Mouse (Mus musculus) spleen, adult 2 months (tissue): ENCODE results near the gene Prr13. TPM values are rescaled to one million over a fixed set of nuclear protein-coding genes. Genes with fewer than 3 reads are reported as not detected.

Source experiments
- DNase-seq, 2 experiments: peaks; one replicate each; pipeline versions ENCODE4 v3.0.0 to v3.0.0-alpha.2; 2012 to 2021; ENCODE audit warnings: low spot score in 2 of 2, low read depth in 1 of 2
- H3K27ac ChIP-seq: fragments of 200-500 bp; 2 replicates; pipeline ENCODE4 v1.5.1; 2012; ENCODE audit warnings: low read length, inconsistent platforms; ENCODE audit not compliant: insufficient read depth
- H3K27me3 ChIP-seq: fragments of 200-500 bp; 2 replicates; pipeline ENCODE4 v1.6.1; 2012; ENCODE audit warnings: mild to moderate bottlenecking, moderate library complexity, low read length, inconsistent platforms; ENCODE audit not compliant: control insufficient read depth, insufficient read depth
- H3K36me3 ChIP-seq: fragments of 200-500 bp; 2 replicates; pipeline ENCODE4 v1.6.1; 2012; ENCODE audit warnings: mild to moderate bottlenecking, low read length, inconsistent platforms; ENCODE audit not compliant: control insufficient read depth, insufficient read depth
- H3K4me1 ChIP-seq: fragments of 200-500 bp; 2 replicates; pipeline ENCODE4 v1.6.1; 2011; ENCODE audit warnings: inconsistent platforms; ENCODE audit not compliant: control insufficient read depth, insufficient read depth, insufficient read length
- H3K4me3 ChIP-seq: fragments of 200-500 bp; 2 replicates; pipeline ENCODE4 v1.5.1; 2011; ENCODE audit warnings: mild to moderate bottlenecking, inconsistent platforms; ENCODE audit not compliant: insufficient read depth, insufficient read length; ENCODE audit errors: extremely low read depth
- CTCF ChIP-seq: fragments of 200-500 bp; IDR thresholded peaks from 2 replicates; pipeline ENCODE4 v1.5.1; 2011; ENCODE audit warnings: mild to moderate bottlenecking, inconsistent platforms; ENCODE audit not compliant: insufficient read depth, insufficient read length, insufficient replicate concordance; ENCODE audit errors: extremely low read depth
- POLR2A ChIP-seq: fragments of 200-500 bp; IDR thresholded peaks from 2 replicates; pipeline ENCODE4 v1.6.1; 2011; ENCODE audit warnings: low read depth, low read length, inconsistent platforms
- WGBS: fragments of 180-500 bp; shearing (Covaris S2); methylation state at CpG from one replicate; pipeline ENCODE4 v1.1.7; 2018; 5-methylcytosine and 5-hydroxymethylcytosine counted together
- polyA plus RNA-seq: library from polyadenylated mRNA; depleted of rRNA; stranded (reverse); fragments of >200 nt; gene quantifications from 2 replicates; pipeline ENCODE4 v1.2.3, GENCODE M21; 2012

Prr13 gene
- polyA plus RNA-seq, 1 experiment, result 170 TPM

DNA sequence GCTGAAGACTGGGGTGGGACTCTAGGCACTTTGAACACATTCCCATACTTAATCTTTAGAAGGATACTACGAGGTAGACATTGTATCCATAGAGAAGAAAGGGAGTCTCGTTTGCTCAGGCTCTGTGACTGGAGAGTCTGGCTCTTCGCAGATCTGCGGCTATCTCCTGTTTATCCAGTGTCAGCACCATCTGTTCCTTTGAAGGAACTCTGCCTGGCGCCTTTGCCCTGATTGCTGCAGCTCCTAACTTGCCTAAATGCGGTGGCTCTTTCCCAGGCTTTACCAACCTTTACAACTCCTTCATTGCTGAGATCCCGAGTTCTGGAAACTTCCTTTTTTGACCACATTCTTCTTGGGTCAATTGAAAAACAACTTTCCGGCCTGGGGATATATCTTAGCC, 9.5 kb upstream of the Prr13 start:
- no peak for TF ChIP-seq POLR2A
- TF ChIP-seq CTCF, result no peak
- H3K27me3 ChIP-seq, result no peaks in the 10 kb centered on the region
- H3K4me3 ChIP-seq, result no peak overlapping the region
- no peak for DNase-seq
- WGBS, result 83% methylated on average over 8 of the region's 8 CpGs
- H3K27ac ChIP-seq, result no peak overlapping the region
- no peaks in the 10 kb centered on the region for H3K36me3 ChIP-seq
- H3K4me1 ChIP-seq, result no peaks in the 10 kb centered on the region

DNA sequence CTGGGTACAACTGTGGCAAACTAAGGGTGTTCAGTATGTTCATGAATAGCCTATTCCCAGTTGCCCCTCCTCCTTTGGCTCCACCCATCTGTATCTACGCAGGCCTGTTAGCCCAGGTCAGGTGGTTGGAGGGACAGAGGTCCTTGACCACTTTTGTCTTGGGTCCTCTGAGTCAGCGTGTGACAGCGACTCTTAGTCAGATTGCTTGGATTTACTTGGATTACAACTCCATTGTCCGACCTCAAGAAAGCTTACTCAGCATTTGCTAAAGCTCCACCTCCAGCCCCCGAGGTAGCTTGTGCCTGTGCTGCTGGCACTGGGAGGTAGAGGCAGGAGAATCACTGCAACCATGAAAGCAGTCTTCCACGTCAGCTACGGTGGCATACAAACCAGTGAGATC, 7.9 kb upstream of the Prr13 start:
- no peak for TF ChIP-seq POLR2A
- no peak for TF ChIP-seq CTCF
- no peak overlapping the region for H3K4me3 ChIP-seq
- DNase-seq, result no peak
- no peaks in the 10 kb centered on the region for H3K36me3 ChIP-seq
- WGBS, result 63% methylated on average over 7 of the region's 7 CpGs
- no peak overlapping the region for H3K27ac ChIP-seq
- no peaks in the 10 kb centered on the region for H3K27me3 ChIP-seq
- no peaks in the 10 kb centered on the region for H3K4me1 ChIP-seq

DNA sequence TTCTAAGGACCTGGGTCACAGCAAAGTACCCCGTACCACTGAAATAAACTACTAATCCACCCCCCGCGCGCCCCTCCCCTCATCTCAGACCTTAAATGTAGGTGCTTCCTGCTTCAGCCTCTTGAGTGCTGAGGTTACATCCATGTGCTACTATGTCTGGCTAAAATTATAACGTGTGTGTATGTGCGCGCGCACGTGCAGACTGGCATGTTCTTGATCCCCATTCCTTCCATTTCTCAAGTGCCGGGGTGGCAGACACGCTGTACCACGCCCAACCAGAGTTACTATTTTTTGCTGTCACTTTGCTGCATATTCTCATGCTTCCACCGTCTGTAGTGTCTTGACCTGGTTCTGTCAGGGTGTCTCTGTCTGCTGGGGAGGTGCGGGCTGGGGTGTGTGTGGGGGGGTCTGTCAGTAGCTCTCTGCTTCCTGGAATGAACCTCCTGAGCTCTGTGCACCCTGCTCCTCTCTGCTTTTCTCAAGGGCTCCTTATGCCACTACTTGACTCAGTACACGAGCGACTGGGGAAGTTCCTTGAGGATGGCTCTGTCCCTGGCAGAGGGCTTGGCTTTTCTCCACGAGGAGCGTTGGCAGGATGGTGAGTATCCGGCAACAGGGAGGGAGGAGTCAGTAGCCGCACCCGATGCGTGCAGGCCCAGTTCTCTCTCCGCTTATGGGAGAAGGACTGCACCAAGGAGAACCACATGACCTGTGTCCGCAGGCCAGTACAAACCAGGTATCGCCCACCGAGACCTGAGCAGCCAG, 7.0 kb upstream of the Prr13 start:
- Histone ChIP-seq H3K36me3 (no peaks in the 10 kb centered on the region), H3K4me1 (no peaks in the 10 kb centered on the region), H3K4me3 (no peak overlapping the region), H3K27ac (no peak overlapping the region), H3K27me3 (no peaks in the 10 kb centered on the region)
- TF ChIP-seq POLR2A (no peak), CTCF (no peak)
- no peak for DNase-seq
- whole genome bisulfite sequencing, result 89% methylated on average over 26 of the region's 26 CpGs

DNA sequence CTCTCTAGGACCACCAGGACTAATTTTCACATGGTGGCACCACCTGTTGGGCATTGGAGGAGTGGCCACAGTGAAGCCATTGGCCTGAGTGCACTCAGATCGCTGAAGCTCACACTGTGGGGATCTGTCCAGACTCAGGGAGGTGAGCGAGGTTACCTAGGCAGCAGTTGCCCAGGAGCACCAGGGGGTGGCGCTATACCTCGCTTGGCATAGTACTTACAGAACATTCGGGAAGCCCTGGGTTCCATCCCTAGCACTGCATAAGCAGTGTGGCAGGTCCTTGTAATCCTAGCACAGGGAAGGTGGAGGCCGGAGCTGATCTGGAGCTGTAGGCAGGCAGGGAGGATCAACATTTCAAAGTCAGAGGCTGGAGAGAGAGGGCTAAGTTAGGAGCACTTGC, 2.8 kb upstream of the Prr13 start:
- 67% methylated on average over 6 of the region's 6 CpGs for WGBS
- DNase-seq, result no peak
- TF ChIP-seq CTCF (peak; percentile 20; the same call in 1 of the 2 replicates), POLR2A (no peak)
- Histone ChIP-seq H3K27me3 (no peaks in the 10 kb centered on the region), H3K27ac (no peak overlapping the region), H3K4me3 (no peak overlapping the region), H3K36me3 (no peaks in the 10 kb centered on the region), H3K4me1 (peaks cover 10% of the 10 kb centered on the region)

DNA sequence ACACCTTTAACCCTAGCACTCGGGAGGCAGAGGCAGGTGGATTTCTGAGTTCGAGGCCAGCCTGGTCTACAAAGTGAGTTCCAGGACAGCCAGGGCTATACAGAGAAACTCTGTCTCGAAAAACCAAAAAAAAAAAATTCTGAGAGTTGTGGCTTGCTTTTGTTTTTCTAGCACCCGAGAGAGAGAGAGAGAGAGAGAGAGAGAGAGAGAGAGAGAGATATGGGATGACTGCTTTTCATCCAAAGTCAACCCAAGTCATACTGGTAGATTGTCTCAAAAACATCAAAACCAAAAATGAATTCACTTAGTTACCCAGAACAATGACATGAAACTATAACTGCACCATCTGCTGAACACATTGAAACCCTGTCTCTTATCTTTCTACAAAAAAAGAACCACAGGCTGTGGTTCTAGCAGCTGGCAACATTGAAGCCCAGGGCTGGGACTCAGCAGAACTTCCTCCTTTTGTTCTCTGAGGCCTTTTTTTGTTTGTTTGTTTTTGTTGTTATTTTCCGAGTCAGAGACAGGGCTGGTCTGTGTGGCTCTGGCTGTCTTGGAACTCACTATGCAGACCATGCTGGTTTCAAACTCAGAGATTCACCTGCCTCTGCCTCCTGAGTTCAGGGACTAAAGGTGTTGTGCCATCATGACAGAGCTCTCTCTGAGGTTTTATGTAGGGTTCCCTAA, 635 bp upstream of the Prr13 start:
- 28% methylated on average over 5 of the region's 5 CpGs for WGBS
- Histone ChIP-seq H3K36me3 (peaks cover 9% of the 10 kb centered on the region), H3K4me1 (peaks cover 10% of the 10 kb centered on the region), H3K27ac (peak overlapping the region; percentile 82), H3K4me3 (peak overlapping the region; percentile 27; the same call in 1 of the 2 replicates), H3K27me3 (no peaks in the 10 kb centered on the region)
- TF ChIP-seq CTCF, result no peak
- no peak for TF ChIP-seq POLR2A
- DNase-seq, result peak in 1 of 2 experiments; percentile 38

DNA sequence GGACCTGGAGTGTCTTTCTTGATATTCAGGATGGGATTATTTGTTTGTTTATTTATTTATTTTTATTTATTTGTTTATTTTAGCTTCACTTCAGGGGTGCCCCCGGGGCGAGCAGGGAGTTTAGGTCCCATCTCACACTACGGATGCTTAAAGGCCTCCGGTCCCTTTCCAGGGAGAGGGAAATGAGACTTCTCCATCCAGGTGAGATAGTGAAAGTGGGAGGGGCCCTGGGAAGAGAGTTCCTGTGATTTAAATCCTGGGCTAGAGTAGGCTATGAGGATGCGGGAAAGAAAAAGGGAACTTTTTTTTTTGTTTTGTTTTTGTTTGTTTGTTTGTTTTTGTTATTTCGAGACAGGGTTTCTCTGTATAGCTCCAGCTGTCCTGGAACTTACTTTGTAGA, 553 bp downstream of the Prr13 start:
- DNase-seq, result no peak
- no peaks in the 10 kb centered on the region for H3K27me3 ChIP-seq
- peaks cover 10% of the 10 kb centered on the region for H3K4me1 ChIP-seq
- peak overlapping the region; percentile 48; the same call in 1 of the 2 replicates for H3K27ac ChIP-seq
- WGBS, result 22% methylated on average over 6 of the region's 6 CpGs
- peaks cover 11% of the 10 kb centered on the region for H3K36me3 ChIP-seq
- H3K4me3 ChIP-seq, result peak overlapping the region; percentile 68
- TF ChIP-seq CTCF, result no peak

DNA sequence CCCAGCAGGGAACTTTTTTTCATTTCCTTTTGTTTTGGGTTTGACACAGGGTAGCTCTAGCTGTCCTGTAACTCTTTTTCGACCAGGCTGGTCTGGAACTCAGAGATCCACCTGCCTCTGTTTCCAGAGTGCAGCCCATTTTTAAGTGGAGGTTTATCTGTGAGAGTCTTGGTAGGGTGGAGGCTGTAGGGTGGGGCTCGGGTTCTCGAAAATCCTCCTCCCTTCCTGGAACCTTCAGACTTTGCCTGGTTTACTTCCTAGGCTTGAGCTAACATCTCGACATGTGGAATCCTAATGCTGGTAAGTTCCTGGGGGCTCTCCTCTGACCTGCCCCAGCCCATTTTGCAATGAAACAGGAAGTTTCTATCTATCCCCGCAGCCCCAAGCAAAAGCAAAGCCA, 1.0 kb downstream of the Prr13 start:
- H3K27me3 ChIP-seq, result no peaks in the 10 kb centered on the region
- peaks cover 10% of the 10 kb centered on the region for H3K4me1 ChIP-seq
- no peak overlapping the region for H3K27ac ChIP-seq
- TF ChIP-seq CTCF (no peak), POLR2A (no peak)
- H3K4me3 ChIP-seq, result peak overlapping the region; percentile 40
- WGBS, result 8% methylated on average over 5 of the region's 5 CpGs
- no peak for DNase-seq
- peaks cover 11% of the 10 kb centered on the region for H3K36me3 ChIP-seq
